Mouse (Mus musculus): ENCODE data around the gene Sstr2. TPM values are rescaled to one million over a fixed set of nuclear protein-coding genes. Genes with fewer than 3 reads are reported as not detected.

Gene Sstr2
- polyA plus RNA-seq, 1 experiment from 2014 or later, result 2.7 TPM

GRCm38 (mm10) chr11:113614476-113614875 is 4.7 kb upstream of the Sstr2 start:
- Histone ChIP-seq H3K4me2 (no peak overlapping the region), H3K36me3 (ENCODE audit: control insufficient read depth, insufficient read depth, low read length) (no peaks in the 10 kb centered on the region), H3K4me3 (ENCODE audit: low read depth, low read length) (no peak overlapping the region), H3K4me1 (replicated peaks; ENCODE audit: control insufficient read depth, insufficient read depth, low read length) (peaks cover 13% of the 10 kb centered on the region), H3K27me3 (replicated peaks; ENCODE audit: control insufficient read depth, insufficient read depth, low read length) (peaks cover 17% of the 10 kb centered on the region), H3K9ac (ENCODE audit: low read depth, low read length) (no peak overlapping the region), H3K27ac (ENCODE audit: low read depth, low read length) (no peak overlapping the region), H3K9me3 (ENCODE audit: control insufficient read depth, low read length) (no peaks in the 10 kb centered on the region)
- ATAC-seq (replicated peaks; ENCODE audit: low FRiP score), result no peak
- 37% methylated on average over 6 of the region's 6 CpGs for WGBS
- DNase-seq (ENCODE audit: low spot score), result no peak

DNA sequence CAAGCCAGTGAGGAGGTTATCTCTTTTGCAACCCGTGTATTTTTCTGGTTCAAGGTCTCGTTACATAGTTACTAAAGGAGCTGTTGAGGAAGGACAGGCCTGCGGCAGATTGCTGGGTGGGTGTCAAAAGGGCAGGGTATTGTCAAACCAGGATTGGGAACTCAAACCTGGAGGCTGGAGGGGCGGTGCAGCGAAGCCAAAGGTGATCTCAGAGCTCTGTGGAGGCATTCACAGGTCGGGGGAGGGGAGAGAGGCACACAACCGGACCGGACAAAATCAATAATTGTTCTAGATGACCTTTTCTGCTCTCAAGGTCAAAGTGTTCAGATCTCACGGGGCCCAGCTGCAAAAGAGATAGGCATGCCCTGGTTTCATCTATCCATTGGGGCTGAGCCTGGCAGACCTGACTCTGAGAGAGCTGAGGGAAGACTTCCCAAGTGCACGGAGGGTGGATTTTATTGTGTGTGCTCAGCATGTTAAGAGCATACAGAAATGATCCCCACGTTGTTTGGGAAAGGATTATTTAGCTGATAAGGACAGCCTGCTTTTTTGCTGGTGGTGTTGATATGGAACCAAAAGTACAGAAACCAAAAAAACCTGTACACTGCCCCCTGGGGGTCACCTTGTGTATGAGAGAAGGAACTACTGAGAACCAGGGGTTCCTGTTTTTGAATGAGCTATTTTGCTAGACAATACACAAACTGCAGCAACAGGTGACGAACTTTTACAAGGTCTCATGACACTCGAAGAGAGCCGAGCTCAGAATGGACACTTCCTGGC is 1.8 kb upstream of the Sstr2 start:
- Histone ChIP-seq H3K4me3 (ENCODE audit: low read depth, low read length) (no peak overlapping the region), H3K9ac (ENCODE audit: low read depth, low read length) (no peak overlapping the region), H3K9me3 (ENCODE audit: control insufficient read depth, low read length) (no peaks in the 10 kb centered on the region), H3K4me2 (peak overlapping the region; percentile 15; the same call in 1 of the 2 replicates), H3K4me1 (replicated peaks; ENCODE audit: control insufficient read depth, insufficient read depth, low read length) (peaks cover 10% of the 10 kb centered on the region), H3K27me3 (replicated peaks; ENCODE audit: control insufficient read depth, insufficient read depth, low read length) (peaks cover 39% of the 10 kb centered on the region), H3K27ac (ENCODE audit: low read depth, low read length) (no peak overlapping the region), H3K36me3 (ENCODE audit: control insufficient read depth, insufficient read depth, low read length) (no peaks in the 10 kb centered on the region)
- peak; percentile 45; the same call in 1 of the 2 replicates for ATAC-seq (replicated peaks; ENCODE audit: low FRiP score)
- WGBS, result 45% methylated on average over 14 of the region's 14 CpGs
- DNase-seq (ENCODE audit: low spot score), result peak; percentile 60

DNA sequence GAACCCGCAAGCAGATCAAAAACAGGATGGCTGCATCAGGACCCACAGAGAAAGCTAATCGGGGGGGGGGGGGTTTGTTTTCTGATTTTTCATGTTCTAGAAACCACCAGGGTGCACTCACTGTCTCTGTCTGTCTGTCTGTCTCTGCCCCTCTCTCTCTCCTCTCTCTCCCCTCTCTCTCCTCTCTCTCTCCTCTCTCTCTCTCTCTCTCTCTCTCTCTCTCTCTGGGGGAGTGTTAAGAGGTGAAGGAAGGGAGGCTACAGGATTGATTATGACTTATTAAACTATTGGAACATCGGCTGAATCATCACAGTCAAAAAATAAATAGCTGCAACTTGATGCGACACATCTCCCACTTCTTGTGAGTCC is 855 bp upstream of the Sstr2 start:
- H3K27me3 ChIP-seq (replicated peaks; ENCODE audit: control insufficient read depth, insufficient read depth, low read length), result peaks cover 39% of the 10 kb centered on the region

GRCm38 (mm10) chr11:113619420-113620080 is 408 bp downstream of the Sstr2 start:
- Histone ChIP-seq H3K4me1 (replicated peaks; ENCODE audit: control insufficient read depth, insufficient read depth, low read length) (peaks cover 10% of the 10 kb centered on the region; the same call in 1 of the 2 replicates), H3K27me3 (replicated peaks; ENCODE audit: control insufficient read depth, insufficient read depth, low read length) (peaks cover 39% of the 10 kb centered on the region), H3K9ac (ENCODE audit: low read depth, low read length) (no peak overlapping the region), H3K4me3 (ENCODE audit: low read depth, low read length) (peak overlapping the region; percentile 38), H3K4me2 (peak overlapping the region; percentile 66), H3K36me3 (ENCODE audit: control insufficient read depth, insufficient read depth, low read length) (no peaks in the 10 kb centered on the region), H3K9me3 (ENCODE audit: control insufficient read depth, low read length) (no peaks in the 10 kb centered on the region), H3K27ac (ENCODE audit: low read depth, low read length) (no peak overlapping the region)
- WGBS, result 3% methylated on average over 31 of the region's 31 CpGs
- no peak for DNase-seq (ENCODE audit: low spot score)
- no peak for ATAC-seq (replicated peaks; ENCODE audit: low FRiP score)

More for the DNA sequence above, 855 bp upstream of the Sstr2 start:
- peaks cover 10% of the 10 kb centered on the region; the same call in 1 of the 2 replicates for H3K4me1 ChIP-seq (replicated peaks; ENCODE audit: control insufficient read depth, insufficient read depth, low read length)
- H3K9me3 ChIP-seq (ENCODE audit: control insufficient read depth, low read length), result no peaks in the 10 kb centered on the region
- 32% methylated on average over 4 of the region's 4 CpGs for WGBS
- DNase-seq (ENCODE audit: low spot score), result no peak
- peak overlapping the region; percentile 66 for H3K4me2 ChIP-seq
- no peak overlapping the region for H3K27ac ChIP-seq (ENCODE audit: low read depth, low read length)
- no peak overlapping the region; the same call in 1 of the 2 replicates for H3K9ac ChIP-seq (ENCODE audit: low read depth, low read length)
- H3K36me3 ChIP-seq (ENCODE audit: control insufficient read depth, insufficient read depth, low read length), result no peaks in the 10 kb centered on the region
- no peak for ATAC-seq (replicated peaks; ENCODE audit: low FRiP score)
- H3K4me3 ChIP-seq (ENCODE audit: low read depth, low read length), result peak overlapping the region; percentile 38

- peaks cover 39% of the 10 kb centered on the region for H3K27me3 ChIP-seq (replicated peaks; ENCODE audit: control insufficient read depth, insufficient read depth, low read length)
- peaks cover 10% of the 10 kb centered on the region; the same call in 1 of the 2 replicates for H3K4me1 ChIP-seq (replicated peaks; ENCODE audit: control insufficient read depth, insufficient read depth, low read length)
- no peak overlapping the region for H3K4me3 ChIP-seq (ENCODE audit: low read depth, low read length)
- H3K4me2 ChIP-seq, result no peak overlapping the region
- WGBS, result 36% methylated on average over 2 of the region's 2 CpGs
- H3K36me3 ChIP-seq (ENCODE audit: control insufficient read depth, insufficient read depth, low read length), result no peaks in the 10 kb centered on the region
- H3K9me3 ChIP-seq (ENCODE audit: control insufficient read depth, low read length), result no peaks in the 10 kb centered on the region
- ATAC-seq (replicated peaks; ENCODE audit: low FRiP score) (no peak), DNase-seq (ENCODE audit: low spot score) (no peak)
- H3K27ac ChIP-seq (ENCODE audit: low read depth, low read length), result no peak overlapping the region
- H3K9ac ChIP-seq (ENCODE audit: low read depth, low read length), result no peak overlapping the region
Observed at GRCm38 (mm10) chr11:113621001-113621400, 1.9 kb downstream of the Sstr2 start.

- H3K4me1 ChIP-seq (replicated peaks; ENCODE audit: control insufficient read depth, insufficient read depth, low read length), result peaks cover 10% of the 10 kb centered on the region; the same call in 1 of the 2 replicates
- DNase-seq (ENCODE audit: low spot score) (no peak), ATAC-seq (replicated peaks; ENCODE audit: low FRiP score) (no peak)
- H3K27me3 ChIP-seq (replicated peaks; ENCODE audit: control insufficient read depth, insufficient read depth, low read length), result peaks cover 39% of the 10 kb centered on the region
- no peak overlapping the region for H3K4me2 ChIP-seq
- 84% methylated on average over 4 of the region's 4 CpGs for WGBS
- no peaks in the 10 kb centered on the region for H3K9me3 ChIP-seq (ENCODE audit: control insufficient read depth, low read length)
- no peaks in the 10 kb centered on the region for H3K36me3 ChIP-seq (ENCODE audit: control insufficient read depth, insufficient read depth, low read length)
- H3K4me3 ChIP-seq (ENCODE audit: low read depth, low read length), result no peak overlapping the region
- no peak overlapping the region for H3K27ac ChIP-seq (ENCODE audit: low read depth, low read length)
- H3K9ac ChIP-seq (ENCODE audit: low read depth, low read length), result no peak overlapping the region
Observed at GRCm38 (mm10) chr11:113622028-113622427, 2.9 kb downstream of the Sstr2 start.

DNA sequence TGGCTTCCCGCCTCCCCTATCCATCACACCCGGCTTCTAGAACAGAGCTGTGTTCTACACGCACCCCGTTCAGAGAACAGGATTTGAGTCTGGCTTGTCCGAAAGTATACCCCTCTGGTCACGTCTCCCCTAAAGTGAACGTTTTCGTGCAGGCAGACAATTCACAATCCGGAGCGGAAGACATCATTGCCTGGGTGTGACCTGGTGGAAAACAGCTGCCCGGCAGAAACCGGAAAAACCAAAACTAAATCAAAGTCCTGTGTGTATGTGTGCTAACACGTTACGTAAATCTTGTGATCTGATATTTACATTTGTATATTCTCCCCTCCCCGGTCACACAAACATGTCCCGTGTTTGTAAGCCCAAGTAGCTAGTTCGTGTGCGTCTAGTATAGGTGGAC is 6.3 kb downstream of the Sstr2 start:
- no peak overlapping the region for H3K9ac ChIP-seq (ENCODE audit: low read depth, low read length)
- DNase-seq (ENCODE audit: low spot score) (no peak), ATAC-seq (replicated peaks; ENCODE audit: low FRiP score) (no peak)
- H3K9me3 ChIP-seq (ENCODE audit: control insufficient read depth, low read length), result no peaks in the 10 kb centered on the region
- H3K27me3 ChIP-seq (replicated peaks; ENCODE audit: control insufficient read depth, insufficient read depth, low read length), result peaks cover 12% of the 10 kb centered on the region
- no peaks in the 10 kb centered on the region for H3K4me1 ChIP-seq (replicated peaks; ENCODE audit: control insufficient read depth, insufficient read depth, low read length)
- no peak overlapping the region for H3K4me2 ChIP-seq
- H3K36me3 ChIP-seq (ENCODE audit: control insufficient read depth, insufficient read depth, low read length), result no peaks in the 10 kb centered on the region
- H3K27ac ChIP-seq (ENCODE audit: low read depth, low read length), result no peak overlapping the region
- H3K4me3 ChIP-seq (ENCODE audit: low read depth, low read length), result no peak overlapping the region
- 92% methylated on average over 18 of the region's 18 CpGs for WGBS

DNA sequence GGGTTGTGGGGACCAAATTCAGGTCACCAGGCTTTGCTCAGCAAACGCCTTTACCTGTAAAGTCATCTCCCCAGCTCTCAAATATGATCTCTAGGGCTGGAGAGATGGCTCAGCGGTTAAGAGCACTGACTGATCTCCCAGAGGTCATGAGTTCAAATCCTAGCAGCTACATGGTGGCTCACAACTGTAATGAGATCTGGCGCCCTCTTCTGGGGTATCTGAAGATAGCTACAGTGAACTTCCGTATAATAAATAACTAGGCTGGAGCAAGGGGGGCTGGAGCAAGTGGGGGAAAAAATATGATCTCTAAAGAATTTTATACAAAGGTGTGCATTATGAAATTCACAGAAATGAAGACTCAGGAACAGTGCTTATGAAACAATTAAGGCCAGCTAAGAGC is 8.6 kb downstream of the Sstr2 start:
- no peak overlapping the region for H3K4me3 ChIP-seq (ENCODE audit: low read depth, low read length)
- H3K9me3 ChIP-seq (ENCODE audit: control insufficient read depth, low read length), result no peaks in the 10 kb centered on the region
- 44% methylated on average over 4 of the region's 4 CpGs for WGBS
- ATAC-seq (replicated peaks; ENCODE audit: low FRiP score) (no peak), DNase-seq (ENCODE audit: low spot score) (no peak)
- H3K4me2 ChIP-seq, result no peak overlapping the region
- H3K9ac ChIP-seq (ENCODE audit: low read depth, low read length), result no peak overlapping the region
- no peaks in the 10 kb centered on the region for H3K4me1 ChIP-seq (replicated peaks; ENCODE audit: control insufficient read depth, insufficient read depth, low read length)
- no peaks in the 10 kb centered on the region for H3K27me3 ChIP-seq (replicated peaks; ENCODE audit: control insufficient read depth, insufficient read depth, low read length)
- no peaks in the 10 kb centered on the region for H3K36me3 ChIP-seq (ENCODE audit: control insufficient read depth, insufficient read depth, low read length)
- no peak overlapping the region for H3K27ac ChIP-seq (ENCODE audit: low read depth, low read length)
